ENCODE assay signal across 15 mouse cellular contexts in genomic region chr5:75980521-75981311, GRCm38 (mm10). TPM values are rescaled to one million over a fixed set of nuclear protein-coding genes. Genes with fewer than 3 reads are reported as not detected.
A peak's percentile ranks its signal among the peaks of the same experiment; 100 is the strongest.
DNase-seq lines count a peak whose midpoint lies in the region; ATAC-seq lines count a peak whose summit lies in the region.
"Had no signal": no experiment of that assay in that cellular context is flagged by ENCODE, and none has a peak within 500 bp of the region (broad histone marks: within the 10 kb centered on the region; RNA-seq: fewer than 3 reads in every experiment).

No protein-coding gene starts in this region.

- no peaks in the 10 kb centered on the region for H3K36me3 ChIP-seq in heart, embryonic 13.5 days
- no peaks in the 10 kb centered on the region for H3K36me3 ChIP-seq in midbrain, embryonic 13.5 days
- H3K36me3 ChIP-seq: forebrain, embryonic 15.5 days; heart, embryonic 15.5 days had no signal

- peaks cover 49% of the 10 kb centered on the region for H3K27me3 ChIP-seq in heart, embryonic 13.5 days (replicated peaks)
- peaks cover 62% of the 10 kb centered on the region for H3K27me3 ChIP-seq in midbrain, embryonic 13.5 days
- H3K27me3 ChIP-seq: Patski had no signal

- H3K4me2 ChIP-seq in heart, embryonic 13.5 days: 0 out of 2 replicates have a peak overlapping the region, but pooled peaks have one; percentile 4
- no peak overlapping the region for H3K4me2 ChIP-seq in midbrain, embryonic 13.5 days (replicated peaks)
- H3K4me2 ChIP-seq: forebrain, embryonic 15.5 days; heart, embryonic 15.5 days had no signal

- no peak for ATAC-seq in heart, embryonic 13.5 days (ENCODE audit: extremely low read depth, insufficient number of reproducible peaks, low FRiP score, low TSS enrichment)
- ATAC-seq in megakaryocyte progenitor cell, adult 5-6 weeks (replicated peaks; ENCODE audit: poor library complexity): peak; percentile 80
- no peak for ATAC-seq in midbrain, embryonic 13.5 days
- no peak for ATAC-seq in megakaryocyte-erythroid progenitor cell, adult 5-6 weeks (replicated peaks; ENCODE audit: low FRiP score, low TSS enrichment, poor library complexity, severe bottlenecking)
- ATAC-seq: forebrain, embryonic 15.5 days; inflammation-experienced regulatory T-cells, adult 6 months; Patski had no signal

- intact Hi-C loops in heart, postnatal 14 days (cut with DNase I): no loop called here

- no peak overlapping the region for H3K4me3 ChIP-seq in heart, embryonic 13.5 days
- H3K4me3 ChIP-seq in midbrain, embryonic 13.5 days (replicated peaks): no peak overlapping the region
- H3K4me3 ChIP-seq: forebrain, embryonic 15.5 days; heart, embryonic 15.5 days had no signal

- 59% methylated on average over 23 of the region's 23 CpGs for WGBS in heart, embryonic 13.5 days
- 77% methylated on average over 23 of the region's 23 CpGs for WGBS in midbrain, embryonic 13.5 days

- DNase-seq in heart, postnatal 14 days: no peak
- peak; percentile 53 for DNase-seq in lung, postnatal 36 days
- no peak for DNase-seq in lung, postnatal 4 days
- DNase-seq in adrenal gland, postnatal 10 days: peak; percentile 48
- DNase-seq: cerebellum, adult 11-12 months; gastrocnemius, postnatal 10 days; thymus, postnatal 14 days had no signal

- H3K4me1 ChIP-seq in heart, embryonic 13.5 days: peaks cover 15% of the 10 kb centered on the region
- H3K4me1 ChIP-seq in midbrain, embryonic 13.5 days (replicated peaks): peaks cover 18% of the 10 kb centered on the region

- H3K9me3 ChIP-seq in heart, embryonic 13.5 days: no peaks in the 10 kb centered on the region
- H3K9me3 ChIP-seq in midbrain, embryonic 13.5 days: 0 out of 2 replicates have a peak, but pooled peaks cover 3% of the 10 kb centered on the region
- H3K9me3 ChIP-seq: forebrain, embryonic 15.5 days; heart, embryonic 15.5 days had no signal

- no peak overlapping the region for H3K27ac ChIP-seq in heart, embryonic 13.5 days (replicated peaks)
- no peak overlapping the region for H3K27ac ChIP-seq in midbrain, embryonic 13.5 days
- H3K27ac ChIP-seq: forebrain, embryonic 15.5 days; heart, embryonic 15.5 days had no signal

- H3K9ac ChIP-seq in heart, embryonic 13.5 days: no peak overlapping the region
- no peak overlapping the region for H3K9ac ChIP-seq in midbrain, embryonic 13.5 days (replicated peaks)
- H3K9ac ChIP-seq: forebrain, embryonic 15.5 days; heart, embryonic 15.5 days had no signal

RNA-seq across cellular contexts. Expression of gene Kdr, which starts 2.5 kb away (rescaled TPM):
- polyA plus RNA-seq in heart, embryonic 13.5 days (2015; fragmentation: Nextera tagmentation; extraction: Ambion mirVana): 32.7 and 35.0 TPM in 2 replicates
- 100 to 1,000 TPM in 1 of 2 experiments, 10 to 100 TPM in 1; 89.7 to 101 TPM for total RNA-seq in heart, postnatal 14 days (2021)
- 100 to 1,000 TPM in 1 of 2 experiments, 10 to 100 TPM in 1; 93.4 to 107 TPM for total RNA-seq in adrenal gland, postnatal 10 days (2021)
- 0.02 and 0.10 TPM in 2 replicates for total RNA-seq in megakaryocyte progenitor cell, adult 5-6 weeks (2015)
- total RNA-seq in megakaryocyte progenitor cell, adult 5-6 weeks (2017): not detected in 2 replicates
- polyA plus RNA-seq in midbrain, embryonic 13.5 days (2015; fragmentation: Nextera tagmentation; extraction: Ambion mirVana): 19.4 and 22.1 TPM in 2 replicates
- total RNA-seq in megakaryocyte-erythroid progenitor cell, adult 5-6 weeks (2014; fragmentation: Nextera tagmentation): 0.46 TPM in 1 of 2 replicates, not detected in the other
- 0.56 and 0.84 TPM in 2 replicates for total RNA-seq in megakaryocyte-erythroid progenitor cell, adult 5-6 weeks (2017)
- polyA plus RNA-seq: Patski had no signal

Comparison
In these comparisons a context has a peak if more than half of its experiments do, and no peak if none do; other contexts are left out.
1. DNase-seq: peak in lung, postnatal 36 days (single experiment) and adrenal gland, postnatal 10 days (single experiment); none in heart, postnatal 14 days (0 of 2) and lung, postnatal 4 days (0 of 2).
2. RNA of gene Kdr, which starts 2.5 kb away (total RNA-seq): 93.4 to 107 TPM in adrenal gland, postnatal 10 days and 89.7 to 101 TPM in heart, postnatal 14 days; 0.46 to 0.84 TPM in megakaryocyte-erythroid progenitor cell, adult 5-6 weeks and 0.02 to 0.10 TPM in megakaryocyte progenitor cell, adult 5-6 weeks; every median in the first group is over 10 times any median in the second.